Mouse (Mus musculus): ENCODE data around the gene Fam110c. TPM values are rescaled to one million over a fixed set of nuclear protein-coding genes. Genes with fewer than 3 reads are reported as not detected.

Gene Fam110c
- polyA plus RNA-seq, 1 experiment from 2014 or later, result 0.23 TPM

DNA sequence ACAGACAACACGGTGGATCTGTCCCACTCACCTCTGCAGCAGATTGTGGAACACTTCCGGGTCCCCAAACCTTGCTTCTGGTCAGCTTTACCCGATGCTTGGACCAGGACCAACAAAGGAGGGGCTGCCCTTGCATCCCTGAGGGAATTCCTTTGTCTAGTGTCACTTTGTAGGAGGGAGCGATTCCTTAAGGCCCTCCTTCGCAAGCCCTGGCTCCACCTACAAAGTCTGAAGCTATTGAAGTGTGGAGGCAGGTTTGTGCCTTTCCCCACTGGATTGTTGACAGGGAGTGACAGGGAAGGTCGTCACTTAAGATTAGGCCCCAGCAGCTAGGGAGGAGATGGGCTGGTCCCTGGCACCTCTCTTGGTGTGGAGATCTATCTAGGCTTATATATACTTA lies 16.7 kb downstream of the Fam110c start:
- Histone ChIP-seq H3K27ac (ENCODE audit: low read depth, low read length) (no peak overlapping the region), H3K4me3 (ENCODE audit: low read depth, low read length) (no peak overlapping the region), H3K27me3 (ENCODE audit: control insufficient read depth, insufficient read depth, low read length) (no peaks in the 10 kb centered on the region), H3K9me3 (ENCODE audit: control insufficient read depth, low read length) (no peaks in the 10 kb centered on the region), H3K4me2 (ENCODE audit: low read depth, low read length, severe bottlenecking) (no peak overlapping the region), H3K36me3 (ENCODE audit: control insufficient read depth, insufficient read depth, low read length) (no peaks in the 10 kb centered on the region), H3K9ac (ENCODE audit: low read length) (no peak overlapping the region), H3K4me1 (replicated peaks; ENCODE audit: control insufficient read depth, insufficient read depth, low read length) (no peaks in the 10 kb centered on the region)
- ATAC-seq (replicated peaks; ENCODE audit: low FRiP score) (no peak), DNase-seq (ENCODE audit: low spot score) (no peak)
- 19% methylated on average over 6 of the region's 6 CpGs for WGBS

DNA sequence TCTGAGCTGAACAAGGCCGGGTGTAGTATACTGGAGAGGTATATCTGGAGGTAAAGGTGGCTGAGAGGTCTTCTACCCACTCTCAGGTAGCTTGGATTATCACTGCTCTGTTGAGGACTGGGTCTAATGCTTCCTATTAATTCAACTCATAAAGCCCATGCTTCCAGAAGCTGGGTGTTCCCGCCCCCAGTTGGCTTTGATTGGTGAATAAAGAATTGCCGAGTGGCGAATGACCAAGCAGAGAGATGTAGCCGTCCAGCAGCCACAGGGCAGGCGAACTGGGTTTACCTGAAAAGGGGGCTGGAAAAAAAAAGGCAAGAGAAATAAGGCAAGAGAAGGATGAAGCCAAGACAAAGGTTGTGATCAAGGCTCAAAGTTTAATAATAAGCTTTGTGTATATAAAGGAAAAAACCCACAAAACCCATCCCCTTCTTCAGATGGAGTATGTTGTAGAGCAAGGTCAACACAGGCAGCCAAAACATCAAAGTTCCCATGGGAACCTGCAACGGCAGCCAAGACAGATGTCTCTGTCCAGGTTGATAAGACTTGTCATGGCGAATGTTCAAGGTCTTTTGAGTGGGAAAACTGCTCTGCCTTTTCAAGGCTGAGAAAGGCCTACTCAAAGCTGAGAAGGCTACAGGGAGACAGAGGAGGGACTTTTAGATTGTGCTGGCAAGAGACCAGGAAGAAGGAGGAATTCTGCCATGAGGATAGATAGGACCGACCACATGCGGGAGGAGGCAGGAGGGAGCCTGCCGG lies 17.4 kb downstream of the Fam110c start:
- no peaks in the 10 kb centered on the region for H3K36me3 ChIP-seq (ENCODE audit: control insufficient read depth, insufficient read depth, low read length)
- DNase-seq (ENCODE audit: low spot score), result no peak
- no peak overlapping the region for H3K27ac ChIP-seq (ENCODE audit: low read depth, low read length)
- no peaks in the 10 kb centered on the region for H3K27me3 ChIP-seq (ENCODE audit: control insufficient read depth, insufficient read depth, low read length)
- ATAC-seq (replicated peaks; ENCODE audit: low FRiP score), result no peak
- no peaks in the 10 kb centered on the region for H3K4me1 ChIP-seq (replicated peaks; ENCODE audit: control insufficient read depth, insufficient read depth, low read length)
- WGBS, result 82% methylated on average over 11 of the region's 11 CpGs
- no peak overlapping the region for H3K9ac ChIP-seq (ENCODE audit: low read length)
- H3K4me3 ChIP-seq (ENCODE audit: low read depth, low read length), result no peak overlapping the region
- no peaks in the 10 kb centered on the region for H3K9me3 ChIP-seq (ENCODE audit: control insufficient read depth, low read length)
- no peak overlapping the region for H3K4me2 ChIP-seq (ENCODE audit: low read depth, low read length, severe bottlenecking)

GRCm38 (mm10) chr12:31092481-31092880 lies 18.8 kb downstream of the Fam110c start:
- Histone ChIP-seq H3K4me3 (ENCODE audit: low read depth, low read length) (no peak overlapping the region), H3K27me3 (ENCODE audit: control insufficient read depth, insufficient read depth, low read length) (no peaks in the 10 kb centered on the region), H3K9me3 (ENCODE audit: control insufficient read depth, low read length) (no peaks in the 10 kb centered on the region), H3K27ac (ENCODE audit: low read depth, low read length) (no peak overlapping the region), H3K36me3 (ENCODE audit: control insufficient read depth, insufficient read depth, low read length) (no peaks in the 10 kb centered on the region), H3K4me2 (ENCODE audit: low read depth, low read length, severe bottlenecking) (no peak overlapping the region), H3K9ac (ENCODE audit: low read length) (no peak overlapping the region), H3K4me1 (replicated peaks; ENCODE audit: control insufficient read depth, insufficient read depth, low read length) (no peaks in the 10 kb centered on the region)
- DNase-seq (ENCODE audit: low spot score) (no peak), ATAC-seq (replicated peaks; ENCODE audit: low FRiP score) (no peak)
- WGBS, result 13% methylated on average over 5 of the region's 5 CpGs

- no peaks in the 10 kb centered on the region for H3K9me3 ChIP-seq (ENCODE audit: control insufficient read depth, low read length)
- WGBS, result 94% methylated on average over 6 of the region's 6 CpGs
- H3K9ac ChIP-seq (ENCODE audit: low read length), result no peak overlapping the region
- no peak overlapping the region for H3K4me3 ChIP-seq (ENCODE audit: low read depth, low read length)
- no peak overlapping the region for H3K27ac ChIP-seq (ENCODE audit: low read depth, low read length)
- no peaks in the 10 kb centered on the region for H3K4me1 ChIP-seq (replicated peaks; ENCODE audit: control insufficient read depth, insufficient read depth, low read length)
- no peak for DNase-seq (ENCODE audit: low spot score)
- ATAC-seq (replicated peaks; ENCODE audit: low FRiP score), result no peak
- H3K4me2 ChIP-seq (ENCODE audit: low read depth, low read length, severe bottlenecking), result no peak overlapping the region
- H3K27me3 ChIP-seq (ENCODE audit: control insufficient read depth, insufficient read depth, low read length), result no peaks in the 10 kb centered on the region
- H3K36me3 ChIP-seq (ENCODE audit: control insufficient read depth, insufficient read depth, low read length), result no peaks in the 10 kb centered on the region
Observed at GRCm38 (mm10) chr12:31097185-31097584, 23.5 kb downstream of the Fam110c start.

DNA sequence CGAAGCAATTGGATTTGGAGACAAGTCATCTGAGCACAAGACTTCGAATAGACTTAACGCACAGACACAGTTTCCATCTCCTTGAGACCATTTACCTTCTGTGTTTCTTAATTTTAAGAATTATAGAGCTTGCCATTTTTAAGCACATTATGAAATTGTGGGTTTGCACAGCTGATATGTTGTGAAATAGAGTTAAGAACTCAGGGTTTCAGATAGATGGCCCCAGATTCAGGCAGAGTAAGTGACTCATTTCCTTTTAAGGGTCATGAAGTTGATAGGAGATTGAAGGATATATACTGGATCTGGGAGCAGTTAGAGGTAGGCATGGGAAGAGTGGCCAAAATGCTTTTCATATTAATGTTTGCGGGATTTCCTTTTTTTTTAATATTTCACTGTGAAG lies 27.5 kb downstream of the Fam110c start:
- H3K9me3 ChIP-seq (ENCODE audit: control insufficient read depth, low read length), result no peaks in the 10 kb centered on the region
- H3K27me3 ChIP-seq (ENCODE audit: control insufficient read depth, insufficient read depth, low read length), result no peaks in the 10 kb centered on the region
- no peaks in the 10 kb centered on the region for H3K36me3 ChIP-seq (ENCODE audit: control insufficient read depth, insufficient read depth, low read length)
- 92% methylated on average over 4 of the region's 4 CpGs for WGBS
- no peaks in the 10 kb centered on the region for H3K4me1 ChIP-seq (replicated peaks; ENCODE audit: control insufficient read depth, insufficient read depth, low read length)
- no peak overlapping the region for H3K9ac ChIP-seq (ENCODE audit: low read length)
- no peak overlapping the region for H3K4me2 ChIP-seq (ENCODE audit: low read depth, low read length, severe bottlenecking)
- H3K4me3 ChIP-seq (ENCODE audit: low read depth, low read length), result no peak overlapping the region
- no peak overlapping the region for H3K27ac ChIP-seq (ENCODE audit: low read depth, low read length)
- ATAC-seq (replicated peaks; ENCODE audit: low FRiP score) (no peak), DNase-seq (ENCODE audit: low spot score) (no peak)

DNA sequence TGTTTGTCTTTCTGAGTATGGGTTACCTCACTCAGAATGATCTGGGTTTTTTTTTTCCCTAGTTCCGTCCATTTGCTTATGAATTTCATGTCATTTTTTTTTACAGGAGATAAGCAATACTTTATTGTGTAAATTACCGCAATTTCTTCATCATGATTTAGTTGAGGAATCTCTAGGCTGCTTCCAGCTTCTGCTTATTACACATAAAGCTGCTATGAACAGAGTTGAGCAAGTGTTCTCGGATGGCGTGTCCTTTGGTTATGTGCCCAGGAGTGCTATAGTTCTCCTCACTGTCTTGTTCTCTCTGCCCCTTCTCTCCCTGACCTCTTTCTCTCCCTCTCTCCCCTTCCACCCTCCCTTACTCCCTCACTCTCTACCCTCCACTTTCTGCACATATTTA lies 28.2 kb downstream of the Fam110c start:
- no peak overlapping the region for H3K4me2 ChIP-seq (ENCODE audit: low read depth, low read length, severe bottlenecking)
- ATAC-seq (replicated peaks; ENCODE audit: low FRiP score) (no peak), DNase-seq (ENCODE audit: low spot score) (no peak)
- no peaks in the 10 kb centered on the region for H3K36me3 ChIP-seq (ENCODE audit: control insufficient read depth, insufficient read depth, low read length)
- H3K9me3 ChIP-seq (ENCODE audit: control insufficient read depth, low read length), result no peaks in the 10 kb centered on the region
- H3K4me1 ChIP-seq (replicated peaks; ENCODE audit: control insufficient read depth, insufficient read depth, low read length), result no peaks in the 10 kb centered on the region
- no peak overlapping the region for H3K4me3 ChIP-seq (ENCODE audit: low read depth, low read length)
- H3K9ac ChIP-seq (ENCODE audit: low read length), result no peak overlapping the region
- 94% methylated on average over 4 of the region's 4 CpGs for WGBS
- no peaks in the 10 kb centered on the region for H3K27me3 ChIP-seq (ENCODE audit: control insufficient read depth, insufficient read depth, low read length)
- H3K27ac ChIP-seq (ENCODE audit: low read depth, low read length), result no peak overlapping the region

DNA sequence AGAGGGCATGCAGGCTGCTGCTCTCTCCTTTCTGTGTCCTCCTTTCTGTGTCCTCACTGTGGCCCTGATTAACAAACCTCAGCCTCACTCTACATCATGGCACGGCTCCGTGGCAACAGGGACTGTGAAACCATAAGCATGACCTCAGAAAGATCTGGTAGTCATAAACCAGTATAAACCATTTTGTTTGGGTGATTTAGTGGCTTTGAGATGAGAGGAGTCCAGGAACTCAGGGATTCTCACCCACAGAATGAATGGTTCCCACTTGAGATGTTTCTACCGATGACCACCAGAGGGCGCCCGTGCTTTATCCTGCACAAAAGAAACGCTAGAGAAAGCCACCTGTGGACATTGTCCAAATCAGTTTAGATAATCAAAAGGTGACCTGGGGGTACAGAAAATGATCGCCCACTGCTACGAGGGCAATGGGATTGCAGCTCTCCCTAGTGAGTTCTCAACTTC lies 42.4 kb downstream of the Fam110c start:
- Histone ChIP-seq H3K36me3 (ENCODE audit: control insufficient read depth, insufficient read depth, low read length) (no peaks in the 10 kb centered on the region), H3K9ac (ENCODE audit: low read length) (no peak overlapping the region), H3K27me3 (ENCODE audit: control insufficient read depth, insufficient read depth, low read length) (no peaks in the 10 kb centered on the region), H3K27ac (ENCODE audit: low read depth, low read length) (no peak overlapping the region), H3K4me3 (ENCODE audit: low read depth, low read length) (no peak overlapping the region), H3K4me1 (replicated peaks; ENCODE audit: control insufficient read depth, insufficient read depth, low read length) (no peaks in the 10 kb centered on the region), H3K9me3 (ENCODE audit: control insufficient read depth, low read length) (no peaks in the 10 kb centered on the region), H3K4me2 (ENCODE audit: low read depth, low read length, severe bottlenecking) (no peak overlapping the region)
- ATAC-seq (replicated peaks; ENCODE audit: low FRiP score) (no peak; the same call in 1 of the 2 replicates), DNase-seq (ENCODE audit: low spot score) (peak; percentile 79)
- 16% methylated on average over 8 of the region's 8 CpGs for WGBS

DNA sequence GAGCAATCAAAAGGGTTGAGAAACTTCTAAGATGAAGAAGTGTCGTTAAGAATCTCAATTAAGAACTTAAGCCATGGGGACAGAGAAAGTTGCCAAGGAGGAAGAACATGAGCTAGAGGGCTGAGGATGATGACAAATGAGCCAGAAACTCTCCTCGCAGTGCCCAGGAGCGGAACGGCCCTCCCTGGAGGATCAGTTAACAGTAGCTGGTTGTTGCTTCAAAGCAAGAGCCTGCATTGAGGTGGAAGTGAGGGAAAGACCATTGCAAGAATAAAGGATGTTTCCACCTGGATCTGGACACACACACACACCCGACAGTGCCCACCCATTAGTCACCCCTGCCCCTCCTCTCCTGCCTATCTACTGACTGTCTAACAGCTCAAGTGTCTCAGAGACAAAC lies 46.9 kb downstream of the Fam110c start:
- Histone ChIP-seq H3K9me3 (ENCODE audit: control insufficient read depth, low read length) (no peaks in the 10 kb centered on the region), H3K36me3 (ENCODE audit: control insufficient read depth, insufficient read depth, low read length) (no peaks in the 10 kb centered on the region), H3K4me2 (ENCODE audit: low read depth, low read length, severe bottlenecking) (no peak overlapping the region), H3K4me1 (replicated peaks; ENCODE audit: control insufficient read depth, insufficient read depth, low read length) (no peaks in the 10 kb centered on the region), H3K27me3 (ENCODE audit: control insufficient read depth, insufficient read depth, low read length) (no peaks in the 10 kb centered on the region), H3K27ac (ENCODE audit: low read depth, low read length) (no peak overlapping the region), H3K4me3 (ENCODE audit: low read depth, low read length) (no peak overlapping the region), H3K9ac (ENCODE audit: low read length) (no peak overlapping the region)
- ATAC-seq (replicated peaks; ENCODE audit: low FRiP score) (no peak), DNase-seq (ENCODE audit: low spot score) (no peak)
- 87% methylated on average over 5 of the region's 5 CpGs for WGBS
